Mouse (Mus musculus): Measurements from ENCODE around the gene Mrpl27.
"Not testable (repeated sequence)": the region's sequence is repeated elsewhere in the genome, so short reads cannot be mapped to it uniquely, and the experiment has no call there.

Mrpl27 gene

GRCm38 (mm10) chr11:94674984-94675383 lies 21.4 kb downstream of the Mrpl27 start:
- no peak for DNase-seq (ENCODE audit: low read depth, low spot score)

GRCm38 (mm10) chr11:94675446-94675845 lies 21.9 kb downstream of the Mrpl27 start:
- DNase-seq (ENCODE audit: low read depth, low spot score): peak; percentile 54

GRCm38 (mm10) chr11:94676308-94676707 lies 22.7 kb downstream of the Mrpl27 start:
- DNase-seq (ENCODE audit: low read depth, low spot score): no peak

GRCm38 (mm10) chr11:94676754-94677606 lies 23.4 kb downstream of the Mrpl27 start, which contains the start of gene Xylt2:
TSS of gene Xylt2 (minus strand) at chr11:94677515.
- peak; percentile 88 for DNase-seq (ENCODE audit: low read depth, low spot score)

- DNase-seq (ENCODE audit: low read depth, low spot score): no peak
Measured at GRCm38 (mm10) chr11:94677607-94678145, 24.1 kb downstream of the Mrpl27 start.

- DNase-seq (ENCODE audit: low read depth, low spot score): peak; percentile 82
Measured at GRCm38 (mm10) chr11:94680639-94681038, 27.1 kb downstream of the Mrpl27 start.

- DNase-seq (ENCODE audit: low read depth, low spot score): peak; percentile 48
Measured at GRCm38 (mm10) chr11:94681640-94682039, 28.1 kb downstream of the Mrpl27 start.

GRCm38 (mm10) chr11:94682427-94682826 lies 28.9 kb downstream of the Mrpl27 start:
- no peak for DNase-seq (ENCODE audit: low read depth, low spot score)

GRCm38 (mm10) chr11:94687178-94687577 lies 33.6 kb downstream of the Mrpl27 start:
- no peak for DNase-seq (ENCODE audit: low read depth, low spot score)

GRCm38 (mm10) chr11:94692502-94692901 lies 38.9 kb downstream of the Mrpl27 start:
- not testable (repeated sequence) for DNase-seq (ENCODE audit: low read depth, low spot score)

- DNase-seq (ENCODE audit: low read depth, low spot score): no peak
Measured at GRCm38 (mm10) chr11:94695508-94695907, 41.9 kb downstream of the Mrpl27 start.

- peak; percentile 80 for DNase-seq (ENCODE audit: low read depth, low spot score)
Measured at GRCm38 (mm10) chr11:94697140-94697539, 43.6 kb downstream of the Mrpl27 start.

GRCm38 (mm10) chr11:94697703-94698464 lies 44.3 kb downstream of the Mrpl27 start:
- peak; percentile 55 for DNase-seq (ENCODE audit: low read depth, low spot score)

GRCm38 (mm10) chr11:94699399-94699798 lies 45.8 kb downstream of the Mrpl27 start:
- DNase-seq (ENCODE audit: low read depth, low spot score): peak; percentile 89

- peak; percentile 65 for DNase-seq (ENCODE audit: low read depth, low spot score)
Measured at GRCm38 (mm10) chr11:94701401-94702215, 48.0 kb downstream of the Mrpl27 start.

- DNase-seq (ENCODE audit: low read depth, low spot score): no peak
Measured at GRCm38 (mm10) chr11:94702216-94702610, 48.6 kb downstream of the Mrpl27 start.

GRCm38 (mm10) chr11:94704020-94704419 lies 50.5 kb downstream of the Mrpl27 start:
- DNase-seq (ENCODE audit: low read depth, low spot score): peak; percentile 47

GRCm38 (mm10) chr11:94704472-94704871 lies 50.9 kb downstream of the Mrpl27 start, which contains the start of gene Gm11541:
TSS of gene Gm11541 (minus strand) at chr11:94704499.
- DNase-seq (ENCODE audit: low read depth, low spot score): no peak

All from R1 (cell line).